Mouse (Mus musculus): ENCODE data around the gene Hdgfl2. TPM values are rescaled to one million over a fixed set of nuclear protein-coding genes. Genes with fewer than 3 reads are reported as not detected.
A peak's percentile ranks its signal among the peaks of the same experiment; 100 is the strongest.

Gene Hdgfl2
- polyA plus RNA-seq, 1 experiment from 2014 or later = 27.7 TPM

GRCm38 (mm10) chr17:56032831-56033230, 46.6 kb upstream of the Hdgfl2 start:
- WGBS (ENCODE audit: insufficient replicate concordance) = 41% methylated on average over 7 of the region's 7 CpGs
- 0 out of 2 replicates have a peak overlapping the region, but pooled peaks have one; percentile 17 for H3K9ac ChIP-seq (replicated peaks)
- no peaks in the 10 kb centered on the region for H3K27me3 ChIP-seq (ENCODE audit: insufficient read depth, low read length)
- peak overlapping the region; percentile 86 for H3K27ac ChIP-seq (ENCODE audit: low read depth)
- TF ChIP-seq CTCF (IDR thresholded peaks at IDR 0.05; ENCODE audit: low read depth) = 0 out of 2 replicates have a peak, but pooled peaks have one; percentile 4
- no peak for TF ChIP-seq EP300 (IDR thresholded peaks at IDR 0.05; ENCODE audit: low read depth)
- peaks cover 18% of the 10 kb centered on the region for H3K36me3 ChIP-seq (replicated peaks; ENCODE audit: insufficient read depth, low read length)
- H3K9me3 ChIP-seq (ENCODE audit: low read length) = no peaks in the 10 kb centered on the region
- H3K4me1 ChIP-seq (ENCODE audit: insufficient read depth) = peaks cover 49% of the 10 kb centered on the region
- peak overlapping the region; percentile 42 for H3K4me2 ChIP-seq (ENCODE audit: low read depth, low read length)
- no peak overlapping the region for H3K4me3 ChIP-seq (ENCODE audit: low read depth, low read length)
- DNase-seq = peak; percentile 21
- no peak for ATAC-seq

- Histone ChIP-seq H3K27ac (ENCODE audit: low read depth) (peak overlapping the region; percentile 86), H3K9ac (replicated peaks) (peak overlapping the region; percentile 93), H3K4me1 (ENCODE audit: insufficient read depth) (peaks cover 49% of the 10 kb centered on the region), H3K36me3 (replicated peaks; ENCODE audit: insufficient read depth, low read length) (peaks cover 13% of the 10 kb centered on the region), H3K4me3 (ENCODE audit: low read depth, low read length) (no peak overlapping the region), H3K4me2 (ENCODE audit: low read depth, low read length) (peak overlapping the region; percentile 67), H3K27me3 (ENCODE audit: insufficient read depth, low read length) (no peaks in the 10 kb centered on the region), H3K9me3 (ENCODE audit: low read length) (no peaks in the 10 kb centered on the region)
- DNase-seq = peak; percentile 13
- TF ChIP-seq EP300 (IDR thresholded peaks at IDR 0.05; ENCODE audit: low read depth) = no peak
- ATAC-seq = no peak
- 78% methylated on average over 7 of the region's 7 CpGs for WGBS (ENCODE audit: insufficient replicate concordance)
These were observed 45.3 kb upstream of the Hdgfl2 start for GRCm38 (mm10) chr17:56034040-56034725.

GRCm38 (mm10) chr17:56034726-56035100, 44.7 kb upstream of the Hdgfl2 start:
- H3K9ac ChIP-seq (replicated peaks) = peak overlapping the region; percentile 93
- H3K4me3 ChIP-seq (ENCODE audit: low read depth, low read length) = peak overlapping the region; percentile 98; the same call in 1 of the 2 replicates
- WGBS (ENCODE audit: insufficient replicate concordance) = 84% methylated on average over 6 of the region's 6 CpGs

DNA sequence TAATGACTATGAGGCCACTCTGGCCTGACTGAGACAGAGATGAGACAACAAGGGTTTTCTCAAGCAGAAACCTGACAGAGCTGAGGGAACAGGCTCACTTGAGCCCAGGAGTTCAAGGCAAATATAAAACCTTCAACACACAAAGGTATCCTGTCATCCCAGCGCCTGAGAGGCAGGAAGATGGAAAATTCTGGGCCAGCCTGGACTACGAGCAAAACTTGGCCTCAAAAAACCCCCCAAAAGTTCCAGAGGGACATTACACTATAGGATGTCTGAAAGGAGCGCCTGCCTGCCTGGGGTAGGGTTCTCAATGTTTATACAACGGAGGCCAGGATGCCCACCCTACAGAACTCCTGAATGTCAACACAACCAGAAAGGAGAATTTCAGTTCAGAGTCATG, 44.2 kb upstream of the Hdgfl2 start:
- DNase-seq (peak; percentile 12), ATAC-seq (no peak)
- H3K4me2 ChIP-seq (ENCODE audit: low read depth, low read length) = peak overlapping the region; percentile 67
- H3K4me1 ChIP-seq (ENCODE audit: insufficient read depth) = peaks cover 49% of the 10 kb centered on the region
- peak overlapping the region; percentile 93 for H3K9ac ChIP-seq (replicated peaks)
- H3K36me3 ChIP-seq (replicated peaks; ENCODE audit: insufficient read depth, low read length) = peaks cover 8% of the 10 kb centered on the region
- peak overlapping the region; percentile 98 for H3K4me3 ChIP-seq (ENCODE audit: low read depth, low read length)
- H3K9me3 ChIP-seq (ENCODE audit: low read length) = no peaks in the 10 kb centered on the region
- TF ChIP-seq CTCF (IDR thresholded peaks at IDR 0.05; ENCODE audit: low read depth) (no peak), EP300 (IDR thresholded peaks at IDR 0.05; ENCODE audit: low read depth) (no peak)
- no peaks in the 10 kb centered on the region for H3K27me3 ChIP-seq (ENCODE audit: insufficient read depth, low read length)
- WGBS (ENCODE audit: insufficient replicate concordance) = 64% methylated on average over 4 of the region's 4 CpGs
- H3K27ac ChIP-seq (ENCODE audit: low read depth) = 0 out of 2 replicates have a peak overlapping the region, but pooled peaks have one; percentile 86

More at GRCm38 (mm10) chr17:56034726-56035100, 44.7 kb upstream of the Hdgfl2 start:
- H3K9me3 ChIP-seq (ENCODE audit: low read length) = no peaks in the 10 kb centered on the region
- no peaks in the 10 kb centered on the region for H3K27me3 ChIP-seq (ENCODE audit: insufficient read depth, low read length)
- TF ChIP-seq CTCF (IDR thresholded peaks at IDR 0.05; ENCODE audit: low read depth) = no peak
- TF ChIP-seq EP300 (IDR thresholded peaks at IDR 0.05; ENCODE audit: low read depth) = no peak
- peaks cover 49% of the 10 kb centered on the region for H3K4me1 ChIP-seq (ENCODE audit: insufficient read depth)
- peaks cover 10% of the 10 kb centered on the region for H3K36me3 ChIP-seq (replicated peaks; ENCODE audit: insufficient read depth, low read length)
- ATAC-seq = no peak
- no peak for DNase-seq
- H3K4me2 ChIP-seq (ENCODE audit: low read depth, low read length) = peak overlapping the region; percentile 67
- 0 out of 2 replicates have a peak overlapping the region, but pooled peaks have one; percentile 86 for H3K27ac ChIP-seq (ENCODE audit: low read depth)

- under 1% methylated on average over 69 of the region's 74 CpGs for WGBS (ENCODE audit: insufficient replicate concordance)
- Histone ChIP-seq H3K27ac (ENCODE audit: low read depth) (peak within 1 kb of the TSS; percentile 97), H3K4me1 (ENCODE audit: insufficient read depth) (peaks cover 40% of the 10 kb centered on the region), H3K36me3 (replicated peaks; ENCODE audit: insufficient read depth, low read length) (peaks cover 8% of the 10 kb centered on the region), H3K4me2 (ENCODE audit: low read depth, low read length) (peak within 1 kb of the TSS; percentile 67), H3K4me3 (ENCODE audit: low read depth, low read length) (peak within 1 kb of the TSS; percentile 98), H3K27me3 (ENCODE audit: insufficient read depth, low read length) (no peaks in the 10 kb centered on the region), H3K9me3 (ENCODE audit: low read length) (no peaks in the 10 kb centered on the region), H3K9ac (replicated peaks) (peak within 1 kb of the TSS; percentile 93)
- peak; percentile 99 for DNase-seq
- ATAC-seq = peak; percentile 87
- TF ChIP-seq EP300 (IDR thresholded peaks at IDR 0.05; ENCODE audit: low read depth) = peak; percentile 86
- TF ChIP-seq CTCF (IDR thresholded peaks at IDR 0.05; ENCODE audit: low read depth) = peak; percentile 100
These were observed 43.1 kb upstream of the Hdgfl2 start, which contains the start of gene Sh3gl1 for GRCm38 (mm10) chr17:56036176-56036900. Gene Sh3gl1, minus strand, starts transcription at chr17:56036635.

- no peak for ATAC-seq
- WGBS (ENCODE audit: insufficient replicate concordance) = 35% methylated on average over 13 of the region's 13 CpGs
- Histone ChIP-seq H3K4me3 (ENCODE audit: low read depth, low read length) (peak overlapping the region; percentile 98), H3K9ac (replicated peaks) (peak overlapping the region; percentile 55), H3K27ac (ENCODE audit: low read depth) (no peak overlapping the region; the same call in 1 of the 2 replicates), H3K4me1 (ENCODE audit: insufficient read depth) (peaks cover 38% of the 10 kb centered on the region), H3K4me2 (ENCODE audit: low read depth, low read length) (peak overlapping the region; percentile 67), H3K9me3 (ENCODE audit: low read length) (no peaks in the 10 kb centered on the region), H3K27me3 (ENCODE audit: insufficient read depth, low read length) (no peaks in the 10 kb centered on the region), H3K36me3 (replicated peaks; ENCODE audit: insufficient read depth, low read length) (peaks cover 8% of the 10 kb centered on the region)
- no peak for DNase-seq
- TF ChIP-seq CTCF (IDR thresholded peaks at IDR 0.05; ENCODE audit: low read depth) (no peak), EP300 (IDR thresholded peaks at IDR 0.05; ENCODE audit: low read depth) (no peak)
These were observed 42.5 kb upstream of the Hdgfl2 start for GRCm38 (mm10) chr17:56036901-56037287.

Measured in liver, postnatal 0 days (tissue).